Mouse (Mus musculus) layer of hippocampus, postnatal 25 days (tissue): ENCODE measurements around the gene Dock6. TPM values are rescaled to one million over a fixed set of nuclear protein-coding genes. Genes with fewer than 3 reads are reported as not detected.
A peak's percentile ranks its signal among the peaks of the same experiment; 100 is the strongest.
"Not testable (repeated sequence)": the region's sequence is repeated elsewhere in the genome, so short reads cannot be mapped to it uniquely, and the experiment has no call there.

Experiments
- DNase-seq, 2 experiments: peaks; one replicate each; pipeline ENCODE4 v3.0.0; 2022; ENCODE audit warnings: mixed read lengths in 2 of 2, low spot score in 1 of 2; ENCODE audit errors: extremely low spot score in 1 of 2
- total RNA-seq, 2 experiments: library from RNA; stranded (reverse); gene quantifications; 2 replicates each; pipeline ENCODE4 v1.2.3; 2021

The Dock6 gene
- total RNA-seq, 2 experiments from 2014 or later, result 13.1 to 18.4 TPM

- peak; percentile 39 to 73 for DNase-seq
Measured at GRCm38 (mm10) chr9:21786906-21787305, 65.5 kb downstream of the Dock6 start.

DNA sequence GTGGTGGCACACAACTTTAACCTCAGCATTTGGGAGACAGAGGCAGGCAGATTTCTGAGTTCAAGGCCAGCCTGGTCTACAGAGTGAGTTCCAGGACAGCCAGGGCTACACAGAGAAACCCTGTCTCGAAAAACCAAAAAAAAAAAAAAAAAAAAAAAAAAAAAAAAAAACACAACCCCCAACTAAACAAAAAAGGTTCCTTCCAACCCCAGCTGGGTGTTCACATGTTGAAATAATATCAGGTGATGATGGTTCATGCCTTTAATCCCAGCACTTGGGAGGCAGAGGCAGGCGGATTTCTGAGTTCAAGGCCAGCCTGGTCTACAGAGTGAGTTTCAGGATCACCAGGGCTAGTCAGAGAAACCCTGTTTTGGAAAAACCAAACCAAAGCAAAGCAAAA is 66.1 kb downstream of the Dock6 start:
- not testable (repeated sequence) for DNase-seq

DNA sequence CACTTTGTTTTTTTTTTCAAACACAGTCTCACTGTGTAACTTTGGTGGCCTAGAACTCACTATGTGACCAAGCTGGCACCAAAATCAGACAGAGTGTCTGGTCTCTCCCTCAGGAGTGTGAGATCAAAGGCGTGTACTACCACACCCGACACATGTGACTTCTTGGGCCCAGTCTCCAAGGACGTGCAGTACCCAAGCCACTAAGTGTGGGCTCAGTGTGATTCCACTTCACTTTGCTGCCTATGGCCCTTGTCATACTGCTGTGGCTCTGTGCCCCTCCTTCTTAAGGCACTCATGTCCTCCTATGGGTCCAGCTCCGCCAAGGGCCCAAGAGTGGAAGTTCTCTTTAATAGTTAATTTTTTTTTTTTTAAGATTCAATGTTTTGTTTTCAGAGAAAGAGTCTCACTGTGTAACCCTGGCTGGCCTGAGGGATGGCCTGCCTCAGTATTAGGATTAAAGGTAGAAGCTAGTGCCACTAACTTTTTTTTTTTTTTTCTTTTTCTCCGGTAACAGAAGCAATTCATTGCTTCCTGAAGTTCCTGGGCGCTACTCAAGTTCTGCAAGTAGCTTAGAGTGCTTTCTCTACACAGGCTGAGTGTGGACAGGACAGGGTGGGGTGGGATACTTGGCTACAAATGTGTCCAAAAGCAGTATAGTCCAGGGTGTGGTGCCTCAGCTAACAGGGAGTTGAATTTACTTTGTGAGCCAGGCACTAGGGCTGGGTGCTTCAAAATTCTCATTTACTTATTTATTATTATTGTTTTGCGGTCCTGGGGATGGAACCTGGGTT is 67.7 kb downstream of the Dock6 start:
- no peak for DNase-seq

GRCm38 (mm10) chr9:21781657-21782468 is 70.6 kb downstream of the Dock6 start:
- DNase-seq, result no peak

DNA sequence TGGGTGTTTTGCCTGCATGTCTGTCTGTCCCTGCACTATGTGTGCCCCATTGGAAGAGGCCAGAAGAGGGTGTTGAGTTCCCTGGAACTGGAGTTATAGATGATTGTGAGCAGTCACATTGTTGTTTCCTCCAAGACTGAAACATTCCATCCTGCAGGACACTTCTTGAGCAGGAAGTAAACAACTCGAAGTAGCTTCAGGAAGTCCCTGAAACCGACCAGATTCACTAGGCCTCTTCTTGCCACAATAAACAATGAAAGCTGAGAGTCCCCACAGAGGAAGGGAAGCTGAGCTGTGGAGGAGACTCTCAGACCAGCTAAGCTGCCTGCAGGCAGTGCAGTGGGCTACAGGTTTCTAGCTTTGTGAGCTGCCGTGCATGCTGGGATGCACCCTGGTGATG is 74.7 kb downstream of the Dock6 start:
- no peak for DNase-seq

- no peak for DNase-seq
Measured at GRCm38 (mm10) chr9:21774353-21774752, 78.1 kb downstream of the Dock6 start.

DNA sequence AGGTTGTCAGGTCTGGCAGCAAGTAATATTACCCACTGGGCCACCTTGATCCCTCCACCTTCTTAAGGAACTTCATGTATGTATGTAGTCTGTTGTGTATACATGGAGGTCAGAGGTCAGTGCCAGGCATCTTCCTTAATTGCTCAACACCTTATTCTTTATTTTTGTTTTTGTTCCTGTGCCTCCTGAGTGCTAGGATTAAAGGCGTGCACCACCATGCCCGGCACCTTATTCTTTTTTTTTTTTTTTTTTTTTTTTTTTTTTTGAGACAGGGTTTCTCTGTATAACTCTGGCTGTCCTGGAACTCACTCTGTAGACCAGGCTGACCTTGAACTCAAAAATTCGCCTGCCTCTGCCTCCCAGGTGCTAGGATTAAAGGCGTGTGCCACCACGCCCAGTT is 79.0 kb downstream of the Dock6 start:
- DNase-seq, result not testable (repeated sequence)

- no peak for DNase-seq
Measured at GRCm38 (mm10) chr9:21769558-21770183, 82.8 kb downstream of the Dock6 start.

- DNase-seq, result no peak
Measured at GRCm38 (mm10) chr9:21768511-21769411, 83.7 kb downstream of the Dock6 start.

DNA sequence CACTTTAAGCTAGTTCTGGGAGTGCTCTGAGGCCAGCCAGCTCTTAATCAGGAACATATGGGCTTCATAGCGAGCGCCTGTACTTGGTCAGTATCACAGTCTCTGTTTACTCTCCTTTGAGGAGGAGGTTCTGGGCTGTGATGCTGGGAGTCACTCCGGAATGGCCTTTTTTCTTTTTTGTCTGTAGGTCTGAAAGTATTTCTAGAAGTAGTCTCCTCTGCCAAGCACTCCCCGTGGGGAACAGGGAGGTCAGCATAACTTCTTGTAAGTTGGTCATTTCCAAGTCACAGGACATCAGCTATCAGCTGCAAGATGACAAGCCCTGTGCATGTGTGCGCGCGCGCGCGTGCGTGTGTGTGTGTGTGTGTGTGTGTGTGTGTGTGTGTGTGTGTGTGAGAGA is 84.5 kb downstream of the Dock6 start:
- DNase-seq, result no peak

GRCm38 (mm10) chr9:21764084-21764999 is 88.1 kb downstream of the Dock6 start:
- no peak for DNase-seq

DNA sequence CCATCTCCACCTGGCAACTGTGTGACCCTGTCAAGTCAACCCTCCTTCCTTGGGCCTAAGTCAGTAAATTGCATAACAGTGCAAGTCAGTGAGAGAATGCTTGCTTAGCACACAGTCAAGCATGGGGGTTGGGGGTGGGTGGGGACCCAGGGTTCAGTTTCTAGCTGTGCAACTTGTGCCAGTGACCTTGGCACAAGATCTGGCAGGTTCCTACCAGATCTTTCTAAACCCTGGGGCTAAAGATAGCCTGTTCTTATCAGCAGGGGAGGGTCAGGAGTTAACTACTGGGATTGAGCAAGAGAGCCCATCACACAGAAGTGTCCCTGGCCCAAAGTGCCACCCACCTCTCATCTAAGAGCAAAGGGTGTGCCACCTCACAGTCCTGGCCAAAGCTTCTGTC is 90.3 kb downstream of the Dock6 start:
- DNase-seq, result no peak

GRCm38 (mm10) chr9:21760155-21761088 is 92.0 kb downstream of the Dock6 start, which contains the start of gene Spc24:
Gene Spc24 (minus strand): TSS chr9:21760303.
- DNase-seq, result peak; percentile 87 to 94

GRCm38 (mm10) chr9:21759718-21760117 is 92.7 kb downstream of the Dock6 start:
- no peak for DNase-seq

DNA sequence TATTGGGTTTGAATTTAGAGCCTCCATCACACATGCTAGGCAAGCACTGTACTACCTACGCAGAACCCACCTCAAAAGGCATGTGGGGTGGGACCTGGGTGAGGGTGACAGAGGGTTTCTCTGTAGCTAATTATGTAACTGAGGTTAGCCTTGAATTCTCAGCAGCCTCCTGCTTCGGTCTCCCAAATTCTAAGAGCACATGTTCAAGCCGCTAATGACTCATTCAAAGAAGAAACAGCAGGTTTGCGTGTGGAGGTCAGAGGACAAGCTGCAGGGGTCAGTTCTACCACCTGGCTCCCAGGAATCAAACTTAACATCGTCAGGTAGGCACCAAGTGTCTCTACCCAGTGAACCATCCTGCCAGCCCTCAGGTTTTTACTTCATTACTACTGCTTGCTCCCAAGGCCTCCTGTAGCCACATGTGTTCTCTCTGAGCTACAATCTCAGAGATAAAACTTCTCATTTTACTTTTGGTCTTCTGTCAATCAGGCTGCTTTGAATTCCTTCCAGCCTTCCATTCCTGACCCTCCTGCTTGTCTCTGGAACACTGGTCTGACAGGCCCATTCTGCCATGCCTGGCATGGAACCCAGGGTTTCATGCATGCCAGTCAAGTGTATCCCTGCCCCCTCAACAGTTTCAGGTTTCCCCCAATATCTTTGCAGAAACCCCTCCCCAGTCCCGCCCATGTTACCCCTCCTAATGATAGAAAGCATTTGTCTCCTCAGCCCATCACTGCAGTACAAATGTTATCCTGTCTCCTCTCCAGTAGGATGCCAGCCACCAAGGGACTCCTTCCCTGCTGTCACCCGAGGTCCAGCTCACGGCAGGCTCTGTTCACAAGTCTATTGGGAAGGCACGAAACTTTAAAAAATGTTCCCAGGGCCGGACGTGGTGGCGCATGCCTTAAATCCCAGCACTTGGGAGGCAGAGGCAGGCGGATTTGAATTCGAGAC is 93.6 kb downstream of the Dock6 start:
- no peak for DNase-seq

GRCm38 (mm10) chr9:21754516-21755321 is 97.7 kb downstream of the Dock6 start:
- DNase-seq, result no peak
